Mouse (Mus musculus) limb, embryonic 12.5 days (tissue): ENCODE measurements around the gene Copz2. TPM values are rescaled to one million over a fixed set of nuclear protein-coding genes. Genes with fewer than 3 reads are reported as not detected.
A peak's percentile ranks its signal among the peaks of the same experiment; 100 is the strongest.

Source experiments
- ATAC-seq: fragments of 200-750 bp; cut with Nextera tagmentation; 2 replicates; pipeline ENCODE4 v1.8.0; 2017; ENCODE audit warnings: low read depth, moderate TSS enrichment; ENCODE audit not compliant: insufficient number of reproducible peaks, insufficient read depth, low FRiP score, low TSS enrichment
- H3K27ac ChIP-seq: fragments of 300-500 bp; sonication (generic); 2 replicates; pipeline ENCODE4 v1.5.1; 2016; ENCODE audit warnings: mild to moderate bottlenecking, moderate library complexity
- H3K27me3 ChIP-seq: fragments of 300-500 bp; sonication (generic); 2 replicates; pipeline ENCODE4 v1.6.1; 2016; ENCODE audit warnings: mild to moderate bottlenecking, moderate library complexity
- H3K36me3 ChIP-seq: fragments of 300-500 bp; sonication (generic); 2 replicates; pipeline ENCODE4 v1.6.1; 2016; ENCODE audit warnings: mild to moderate bottlenecking, moderate library complexity
- H3K4me1 ChIP-seq: fragments of 300-500 bp; sonication (generic); replicated peaks from 2 replicates; pipeline ENCODE4 v1.6.1; 2016
- H3K4me2 ChIP-seq: fragments of 300-500 bp; sonication (generic); 2 replicates; pipeline ENCODE4 v1.6.1; 2016; ENCODE audit warnings: mild to moderate bottlenecking, moderate library complexity
- H3K4me3 ChIP-seq: fragments of 300-500 bp; sonication (generic); replicated peaks from 2 replicates; pipeline ENCODE4 v1.5.1; 2016; ENCODE audit warnings: mild to moderate bottlenecking
- H3K9ac ChIP-seq: fragments of 300-500 bp; sonication (generic); replicated peaks from 2 replicates; pipeline ENCODE4 v1.6.1; 2016; ENCODE audit warnings: mild to moderate bottlenecking, moderate library complexity
- H3K9me3 ChIP-seq: fragments of 300-500 bp; sonication (generic); 2 replicates; pipeline ENCODE4 v1.6.1; 2016; ENCODE audit warnings: mild to moderate bottlenecking, moderate library complexity
- WGBS: fragments of 180-500 bp; shearing (Covaris S2); methylation state at CpG from one replicate; pipeline ENCODE4 v1.1.7; 2016; 5-methylcytosine and 5-hydroxymethylcytosine counted together
- polyA plus RNA-seq: library from polyadenylated mRNA; unstranded; fragments of >200 nt; fragmentation: Nextera tagmentation; extraction: Ambion mirVana; gene quantifications from 2 replicates; pipeline ENCODE4 v1.2.1, GENCODE M21; 2016

The Copz2 gene
- polyA plus RNA-seq, 1 experiment from 2014 or later = 78.1 TPM

DNA sequence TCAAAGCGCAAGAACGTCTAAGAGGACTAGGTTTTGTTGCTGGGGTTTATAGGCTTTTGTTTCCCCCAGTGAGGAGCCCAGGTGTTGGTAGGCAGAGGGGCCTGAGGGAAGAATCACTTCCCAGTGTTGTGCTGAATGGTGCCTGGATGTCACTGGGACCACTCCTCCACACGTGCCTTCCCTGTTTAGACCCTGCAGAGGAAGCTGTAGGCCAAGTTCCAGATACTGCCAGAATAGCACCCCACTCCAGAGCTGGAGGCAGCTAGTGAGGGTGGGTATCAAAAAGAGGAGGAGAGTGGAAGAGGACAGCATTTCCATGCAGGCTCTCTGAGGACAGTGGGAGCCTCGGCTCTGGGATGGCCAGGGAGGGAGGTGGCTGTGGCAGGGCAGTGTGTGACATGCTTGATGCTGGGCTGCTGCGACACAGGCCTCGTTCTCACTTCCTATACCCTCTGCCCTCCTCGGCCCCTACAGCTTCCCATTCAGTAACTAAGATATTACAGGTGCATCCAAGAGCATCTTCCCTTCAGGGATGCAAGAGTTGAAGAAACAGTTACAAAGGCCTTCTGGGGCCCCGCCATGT, 31.5 kb upstream of the Copz2 start:
- 90% methylated on average over 8 of the region's 8 CpGs for whole genome bisulfite sequencing
- Histone ChIP-seq H3K27me3 (no peaks in the 10 kb centered on the region), H3K4me1 (peaks cover 8% of the 10 kb centered on the region), H3K9me3 (no peaks in the 10 kb centered on the region), H3K4me3 (no peak overlapping the region), H3K4me2 (no peak overlapping the region), H3K27ac (no peak overlapping the region), H3K36me3 (peaks cover 81% of the 10 kb centered on the region), H3K9ac (no peak overlapping the region)
- ATAC-seq = no peak

DNA sequence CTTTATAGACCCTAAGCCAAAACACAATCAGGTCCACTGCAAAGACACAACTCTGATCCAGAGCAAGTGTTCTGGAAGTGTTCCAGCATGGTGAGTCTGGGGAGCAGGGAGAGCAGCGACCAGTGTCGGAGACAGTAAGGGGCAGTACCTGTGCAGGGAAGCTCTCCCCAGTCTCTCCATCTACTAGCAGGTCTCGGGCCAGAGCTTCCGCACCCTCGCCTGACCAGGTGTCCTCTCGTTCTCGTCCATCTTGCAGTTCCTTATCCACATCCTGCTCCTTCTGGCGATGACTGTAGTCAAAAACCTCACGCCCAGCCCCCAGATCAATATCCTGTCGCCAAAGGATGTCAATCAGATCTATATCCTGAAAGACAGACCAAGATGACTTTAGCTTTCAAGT, 27.7 kb upstream of the Copz2 start:
- Histone ChIP-seq H3K4me3 (no peak overlapping the region), H3K9me3 (no peaks in the 10 kb centered on the region), H3K27ac (no peak overlapping the region), H3K4me1 (peaks cover 43% of the 10 kb centered on the region), H3K9ac (no peak overlapping the region), H3K4me2 (no peak overlapping the region), H3K36me3 (peaks cover 68% of the 10 kb centered on the region), H3K27me3 (no peaks in the 10 kb centered on the region)
- WGBS = 92% methylated on average over 10 of the region's 10 CpGs
- ATAC-seq = no peak

DNA sequence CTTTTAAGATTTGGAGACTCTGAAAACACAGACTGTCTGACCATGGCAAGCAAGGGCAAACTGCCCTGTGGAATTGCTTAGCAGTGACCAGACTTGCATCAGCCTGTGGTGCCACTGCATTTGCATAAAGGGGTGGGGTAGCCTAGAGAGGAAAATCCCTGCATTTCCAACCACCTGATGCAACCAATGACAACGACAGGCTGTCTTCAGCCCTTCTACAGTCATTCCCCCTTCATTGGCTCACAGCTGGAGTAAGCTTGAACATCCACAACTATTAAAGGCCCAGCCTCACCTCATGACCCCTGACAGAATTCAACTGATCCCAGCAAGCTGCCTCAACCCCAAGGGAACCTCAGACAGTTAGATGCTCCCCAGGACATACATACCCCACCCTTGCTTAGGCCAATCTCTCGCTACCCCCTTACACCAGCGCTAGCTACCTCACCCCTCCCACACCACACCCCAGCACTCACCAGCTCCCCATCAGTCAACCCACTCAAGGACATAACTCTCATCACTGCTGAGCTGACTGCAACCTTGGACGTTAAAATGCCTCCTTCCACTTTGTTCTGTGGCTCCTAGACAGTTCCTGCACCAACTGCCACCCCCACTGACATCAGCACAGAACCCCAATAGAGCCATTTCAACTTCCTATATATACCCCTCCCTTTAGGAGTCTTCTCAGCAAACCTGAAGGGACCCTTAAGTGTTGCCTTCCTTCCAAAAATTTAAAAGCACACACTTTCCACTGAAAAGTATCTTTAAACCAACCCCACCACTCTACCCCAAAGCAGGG, 26.8 kb upstream of the Copz2 start:
- H3K9me3 ChIP-seq = no peaks in the 10 kb centered on the region
- H3K9ac ChIP-seq = peak overlapping the region; percentile 66; the same call in 1 of the 2 replicates
- peak overlapping the region; percentile 55 for H3K4me3 ChIP-seq
- no peaks in the 10 kb centered on the region for H3K27me3 ChIP-seq
- 44% methylated on average over 4 of the region's 4 CpGs for WGBS
- peak overlapping the region; percentile 87; the same call in 1 of the 2 replicates for H3K27ac ChIP-seq
- peak overlapping the region; percentile 99 for H3K4me2 ChIP-seq
- H3K4me1 ChIP-seq = peaks cover 52% of the 10 kb centered on the region
- ATAC-seq = no peak
- peaks cover 68% of the 10 kb centered on the region for H3K36me3 ChIP-seq

DNA sequence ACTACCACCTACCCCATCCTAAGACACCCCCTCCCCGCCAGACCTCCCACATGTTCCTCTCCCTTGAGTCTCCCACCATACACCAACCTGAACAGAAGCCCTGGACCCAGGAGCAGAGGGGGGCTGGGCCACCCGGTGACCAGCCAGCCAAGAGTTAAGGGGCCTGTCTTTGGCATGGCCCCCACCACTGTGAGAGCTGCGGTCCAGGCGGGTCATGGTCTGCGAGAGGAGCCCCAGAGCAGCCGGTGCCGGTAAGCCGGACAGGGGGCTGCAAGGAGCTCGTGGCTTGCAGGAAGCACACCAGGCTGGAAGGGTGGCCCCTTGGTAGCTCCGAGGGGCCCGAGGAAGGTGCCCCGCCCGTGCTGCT, 26.2 kb upstream of the Copz2 start:
- peak; percentile 44 for ATAC-seq
- peaks cover 65% of the 10 kb centered on the region for H3K36me3 ChIP-seq
- peak overlapping the region; percentile 66 for H3K9ac ChIP-seq
- peaks cover 57% of the 10 kb centered on the region for H3K4me1 ChIP-seq
- H3K27ac ChIP-seq = peak overlapping the region; percentile 87
- no peaks in the 10 kb centered on the region for H3K9me3 ChIP-seq
- WGBS = 8% methylated on average over 13 of the region's 13 CpGs
- H3K4me2 ChIP-seq = peak overlapping the region; percentile 99
- peak overlapping the region; percentile 55 for H3K4me3 ChIP-seq
- no peaks in the 10 kb centered on the region for H3K27me3 ChIP-seq

DNA sequence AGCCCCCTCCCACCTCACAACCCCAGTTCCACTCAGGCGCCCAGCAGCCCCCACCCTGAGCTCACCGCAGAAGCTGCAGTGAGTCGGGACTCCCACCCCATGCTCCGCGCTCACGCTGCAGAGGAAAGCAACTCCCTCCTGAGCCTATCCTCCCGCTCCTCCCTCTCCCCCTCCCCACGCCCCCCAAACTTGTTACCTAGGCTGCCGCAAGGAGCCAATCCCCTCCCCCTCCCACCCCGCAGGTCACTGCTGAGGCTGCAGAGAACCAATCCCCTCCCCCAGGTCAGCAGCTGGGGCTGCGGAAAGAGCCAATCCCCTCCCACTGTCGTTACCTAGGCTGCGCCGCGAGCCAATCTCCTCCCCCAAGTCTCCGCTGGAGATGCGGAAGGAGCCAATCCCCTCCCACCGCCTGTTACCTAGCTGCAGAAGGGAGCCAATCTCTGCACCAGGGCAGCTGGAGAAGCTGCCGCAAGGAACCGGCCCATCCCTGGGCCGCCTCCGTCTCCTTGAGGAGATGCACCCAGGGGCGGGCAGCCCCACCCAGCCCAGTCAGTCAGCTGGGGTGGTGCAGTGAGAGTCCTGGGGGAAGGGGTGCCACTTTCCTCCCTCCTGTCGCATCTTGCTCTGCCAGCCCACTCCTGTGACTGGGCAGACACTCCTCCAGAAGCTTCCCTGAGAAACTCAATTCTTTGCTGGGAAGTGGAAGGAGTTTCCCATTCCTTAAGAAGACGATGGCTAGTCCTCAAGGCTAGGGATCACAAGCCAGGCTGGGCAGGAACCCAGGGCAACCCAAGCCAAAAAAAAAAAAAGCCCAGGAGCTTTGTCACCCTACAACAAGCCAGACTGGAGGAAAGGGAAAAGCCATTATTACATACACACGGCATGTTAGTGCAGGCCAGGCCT, 25.5 kb upstream of the Copz2 start:
- Histone ChIP-seq H3K4me3 (peak overlapping the region; percentile 55), H3K27ac (peak overlapping the region; percentile 87), H3K27me3 (no peaks in the 10 kb centered on the region), H3K4me2 (peak overlapping the region; percentile 99), H3K36me3 (peaks cover 58% of the 10 kb centered on the region), H3K9me3 (no peaks in the 10 kb centered on the region), H3K9ac (peak overlapping the region; percentile 66), H3K4me1 (peaks cover 62% of the 10 kb centered on the region)
- under 1% methylated on average over 23 of the region's 26 CpGs for WGBS
- peak; percentile 84 for ATAC-seq

DNA sequence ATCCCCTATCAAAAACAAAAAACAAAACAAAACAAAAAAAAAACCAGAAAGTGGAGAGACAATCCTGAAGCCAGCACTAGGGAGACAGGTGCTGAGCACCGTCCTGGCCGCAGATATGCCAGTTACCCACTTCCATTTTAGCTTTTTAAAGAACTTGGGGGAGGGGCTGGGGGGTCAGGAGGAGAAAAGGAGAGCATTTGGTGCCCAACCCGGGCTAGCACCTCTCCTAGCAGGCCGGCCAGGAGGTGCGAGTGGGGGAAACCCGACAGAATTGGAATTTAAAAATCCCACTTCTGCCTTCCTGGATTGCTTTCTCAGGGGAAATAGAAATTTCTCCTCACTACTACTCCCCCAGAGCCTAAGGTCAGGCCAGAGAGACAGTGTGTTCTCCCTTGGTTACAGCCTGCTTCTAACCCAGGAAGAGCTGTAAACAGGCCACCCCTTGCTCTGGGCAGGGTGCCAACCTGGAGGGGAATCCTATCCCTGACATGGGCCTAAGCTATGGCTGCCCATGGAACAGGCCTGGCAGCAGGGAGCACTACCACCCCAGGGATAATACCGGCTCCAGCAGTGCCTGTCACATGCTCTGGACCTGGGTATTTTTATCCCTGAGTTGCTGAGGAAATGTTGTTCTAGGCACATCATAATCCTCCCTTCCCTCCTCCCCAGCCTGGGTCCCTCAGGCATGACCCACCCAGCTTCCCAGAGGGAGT, 24.7 kb upstream of the Copz2 start:
- Histone ChIP-seq H3K4me3 (no peak overlapping the region), H3K4me1 (peaks cover 62% of the 10 kb centered on the region), H3K9ac (no peak overlapping the region; the same call in 1 of the 2 replicates), H3K27ac (peak overlapping the region; percentile 87), H3K4me2 (peak overlapping the region; percentile 99), H3K27me3 (no peaks in the 10 kb centered on the region), H3K9me3 (no peaks in the 10 kb centered on the region), H3K36me3 (peaks cover 50% of the 10 kb centered on the region)
- ATAC-seq = no peak
- WGBS = 42% methylated on average over 7 of the region's 7 CpGs

DNA sequence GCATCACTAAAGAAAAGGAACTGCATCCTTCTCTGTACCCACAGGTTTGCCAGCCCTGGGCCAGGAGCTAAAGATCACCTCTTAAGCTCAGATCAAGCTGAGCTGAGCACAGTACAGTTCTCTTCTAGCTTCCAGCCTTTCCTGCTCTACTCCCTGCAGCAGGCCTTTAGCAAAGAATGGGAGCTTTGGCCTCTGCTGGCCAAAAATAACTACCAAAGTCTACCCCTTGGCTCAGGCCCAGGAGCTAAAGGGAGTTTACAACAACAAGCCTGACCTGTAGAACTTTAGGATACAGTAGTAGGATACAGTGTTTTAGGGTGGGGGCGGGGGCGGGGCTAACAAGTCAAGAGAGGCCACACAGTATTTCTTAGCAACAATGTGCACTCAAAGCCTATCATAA, 23.2 kb upstream of the Copz2 start:
- ATAC-seq = no peak
- WGBS = 69% methylated on average over 2 of the region's 2 CpGs
- peaks cover 66% of the 10 kb centered on the region for H3K4me1 ChIP-seq
- no peaks in the 10 kb centered on the region for H3K27me3 ChIP-seq
- H3K4me2 ChIP-seq = peak overlapping the region; percentile 38
- H3K27ac ChIP-seq = no peak overlapping the region
- H3K36me3 ChIP-seq = peaks cover 34% of the 10 kb centered on the region
- H3K4me3 ChIP-seq = peak overlapping the region; percentile 16; the same call in 1 of the 2 replicates
- H3K9ac ChIP-seq = peak overlapping the region; percentile 53; the same call in 1 of the 2 replicates
- no peaks in the 10 kb centered on the region for H3K9me3 ChIP-seq

DNA sequence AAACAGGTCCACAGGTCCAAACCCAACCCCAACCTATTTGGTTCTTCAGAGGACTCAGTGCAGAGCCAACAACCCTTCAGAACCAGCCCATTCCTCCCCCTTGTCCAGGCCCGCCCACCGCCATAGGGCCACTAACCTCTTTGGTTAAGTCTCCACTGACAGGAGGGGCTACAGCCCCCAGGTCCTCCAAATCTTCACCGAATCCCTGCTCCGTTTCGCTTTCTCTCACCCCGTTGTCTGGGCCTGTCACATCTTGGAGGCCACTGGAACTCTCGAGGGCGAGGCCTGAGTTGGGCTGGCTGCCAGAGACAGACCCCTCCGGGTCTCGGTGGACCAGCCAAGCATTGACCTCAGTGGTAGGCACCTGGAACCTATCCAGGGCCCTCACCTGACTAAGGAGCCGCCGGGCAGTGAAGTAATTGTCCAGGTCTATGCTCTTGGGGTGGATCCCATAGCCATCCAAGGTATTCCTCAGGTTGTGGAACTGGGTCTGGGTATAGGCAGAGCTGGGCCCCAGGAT, 22.5 kb upstream of the Copz2 start:
- Histone ChIP-seq H3K27me3 (no peaks in the 10 kb centered on the region), H3K36me3 (peaks cover 28% of the 10 kb centered on the region), H3K4me3 (peak overlapping the region; percentile 11; the same call in 1 of the 2 replicates), H3K4me1 (peaks cover 66% of the 10 kb centered on the region), H3K9me3 (no peaks in the 10 kb centered on the region), H3K4me2 (peak overlapping the region; percentile 38; the same call in 1 of the 2 replicates), H3K9ac (peak overlapping the region; percentile 53), H3K27ac (peak overlapping the region; percentile 45; the same call in 1 of the 2 replicates)
- ATAC-seq = no peak
- WGBS = 89% methylated on average over 12 of the region's 12 CpGs

DNA sequence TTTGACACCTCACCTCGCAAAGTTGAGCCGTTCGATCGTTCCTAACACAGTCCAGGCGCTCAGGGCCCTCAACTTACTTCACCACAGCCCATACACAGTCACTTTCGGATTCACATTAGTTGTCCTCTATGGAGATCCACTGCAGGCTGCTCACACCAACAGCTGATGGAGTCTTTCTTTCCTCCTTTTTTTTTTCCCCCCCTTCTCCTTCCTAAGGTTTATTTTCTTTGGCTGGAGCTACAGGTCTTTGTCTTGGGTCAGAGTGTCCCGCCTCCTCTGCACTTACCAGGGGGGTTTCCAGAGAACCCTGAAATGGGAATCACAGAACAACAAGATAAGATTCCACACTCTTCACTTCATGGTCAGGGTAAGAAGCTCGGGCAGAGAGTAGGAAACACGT, 21.8 kb upstream of the Copz2 start:
- WGBS = 76% methylated on average over 9 of the region's 9 CpGs
- H3K4me1 ChIP-seq = peaks cover 61% of the 10 kb centered on the region
- no peak overlapping the region for H3K9ac ChIP-seq
- no peaks in the 10 kb centered on the region for H3K9me3 ChIP-seq
- peaks cover 22% of the 10 kb centered on the region for H3K36me3 ChIP-seq
- H3K27me3 ChIP-seq = no peaks in the 10 kb centered on the region
- H3K27ac ChIP-seq = no peak overlapping the region
- peak overlapping the region; percentile 82 for H3K4me2 ChIP-seq
- 0 out of 2 replicates have a peak overlapping the region, but pooled peaks have one; percentile 4 for H3K4me3 ChIP-seq
- no peak for ATAC-seq

DNA sequence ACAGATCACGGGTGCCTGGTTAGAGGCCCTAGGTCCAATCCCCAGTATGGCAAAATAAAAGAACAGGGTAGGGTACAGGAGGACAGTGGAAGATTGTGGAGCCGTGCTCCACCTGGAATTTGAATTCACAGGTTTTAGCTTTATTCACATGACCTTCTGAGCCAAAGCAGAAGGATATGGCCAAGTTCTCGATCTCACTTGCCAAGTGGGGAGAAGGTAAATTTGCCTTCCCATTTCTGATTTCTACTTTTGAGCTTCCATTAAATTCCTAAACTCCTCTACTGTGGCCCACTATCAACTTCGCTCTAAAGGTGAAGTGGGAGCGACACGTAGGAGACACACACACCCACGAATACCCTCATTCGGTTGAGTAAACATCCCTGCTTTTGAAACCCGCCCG, 20.8 kb upstream of the Copz2 start:
- Histone ChIP-seq H3K27me3 (no peaks in the 10 kb centered on the region), H3K36me3 (peaks cover 22% of the 10 kb centered on the region), H3K4me3 (peak overlapping the region; percentile 79), H3K9ac (peak overlapping the region; percentile 79), H3K4me1 (peaks cover 52% of the 10 kb centered on the region), H3K4me2 (peak overlapping the region; percentile 82), H3K27ac (peak overlapping the region; percentile 98), H3K9me3 (no peaks in the 10 kb centered on the region)
- ATAC-seq = no peak
- WGBS = 15% methylated on average over 10 of the region's 10 CpGs
